Mouse (Mus musculus) testis, adult 2 months (tissue): ENCODE measurements at regions not wholly inside any gene's neighbourhood (a gene's known extent, or its start where the extent isn't known, plus 50 kb on each side); places are given as distances from the start of the nearest gene placed in this dataset.

Source experiments
- CTCF ChIP-seq: fragments of 200-500 bp; IDR thresholded peaks from 2 replicates; pipeline ENCODE4 v1.5.1; 2012; ENCODE audit warnings: low read depth, mild to moderate bottlenecking, inconsistent platforms, low read length, moderate library complexity; ENCODE audit not compliant: control insufficient read depth, insufficient read depth, insufficient replicate concordance
- POLR2A ChIP-seq: fragments of 200-500 bp; IDR thresholded peaks from 2 replicates; pipeline ENCODE4 v1.6.1; 2012; ENCODE audit warnings: low read depth, mild to moderate bottlenecking, inconsistent platforms, low read length, moderate library complexity; ENCODE audit not compliant: control insufficient read depth

- TF ChIP-seq CTCF (no peak), POLR2A (no peak)
Observed at GRCm38 (mm10) chr10:111801794-111802359, 170.6 kb upstream of the Krr1 start.
